Mouse (Mus musculus): ENCODE results near the gene Gm4792.

Gm4792 gene

DNA sequence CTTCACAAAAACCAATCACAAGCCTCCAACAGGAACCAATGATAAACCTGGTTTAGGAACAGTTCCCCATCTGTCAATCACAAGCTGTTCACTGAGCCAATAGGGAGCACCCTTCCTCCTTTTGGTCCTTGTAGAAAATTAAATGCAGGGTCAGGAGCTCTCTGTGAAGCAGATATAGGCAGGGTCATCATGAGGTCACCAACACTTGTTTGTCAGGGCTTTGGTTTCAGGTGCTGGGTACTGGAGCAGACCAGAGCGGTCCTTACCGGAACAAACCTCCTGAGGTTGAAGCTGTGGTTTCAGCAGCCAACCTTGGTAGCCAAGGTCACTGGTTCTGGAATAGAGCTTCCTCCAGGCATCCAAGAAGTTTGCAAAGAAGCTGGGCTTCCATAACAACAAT is 798 bp upstream of the Gm4792 start:
- peak; percentile 29 to 48 for DNase-seq

GRCm38 (mm10) chr10:94295923-94296605 is 2.4 kb downstream of the Gm4792 start:
- no peak for DNase-seq

- no peak for DNase-seq
These were observed 3.4 kb downstream of the Gm4792 start for GRCm38 (mm10) chr10:94294933-94295750.

DNA sequence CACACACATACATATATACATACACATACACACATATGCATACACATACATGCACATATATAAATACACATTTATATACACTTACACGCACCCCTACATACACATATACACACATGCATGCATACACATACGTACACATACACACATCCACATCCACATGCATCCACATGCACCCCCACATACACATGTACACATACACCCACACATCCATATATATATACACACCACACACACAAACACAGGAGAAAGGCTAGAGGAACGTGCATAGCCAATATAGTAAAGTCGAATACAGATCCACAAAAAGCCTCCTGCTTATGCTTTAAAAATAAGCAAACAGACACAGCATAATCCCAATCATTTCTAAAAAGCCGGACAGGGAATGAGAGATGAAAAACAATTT is 4.1 kb downstream of the Gm4792 start:
- no peak for DNase-seq

DNA sequence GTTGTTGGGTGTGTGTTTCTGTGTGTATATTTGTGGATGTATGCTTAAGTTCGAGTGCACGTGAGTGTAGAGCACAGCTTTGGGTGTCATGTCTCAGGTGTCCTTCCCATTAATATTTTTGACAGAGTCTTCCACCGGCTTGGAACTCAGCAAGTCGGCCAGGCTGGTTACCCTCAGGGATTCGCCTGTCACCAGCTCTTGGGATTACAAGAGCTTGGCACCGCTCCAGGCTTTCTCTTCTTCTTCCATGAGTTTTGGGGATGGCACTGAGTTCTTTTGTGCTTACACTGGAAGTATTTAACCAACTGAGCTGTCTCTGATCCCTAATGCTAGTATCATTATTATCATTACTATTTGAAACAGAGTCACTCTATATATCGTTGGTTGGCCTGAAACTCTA is 15.7 kb downstream of the Gm4792 start:
- DNase-seq, result no peak

- peak in 1 of 2 experiments; percentile 35 for DNase-seq
These were observed 16.3 kb downstream of the Gm4792 start for GRCm38 (mm10) chr10:94282179-94282578.

- no peak for DNase-seq
These were observed 22.0 kb downstream of the Gm4792 start for GRCm38 (mm10) chr10:94276511-94276910.

GRCm38 (mm10) chr10:94275321-94275720 is 23.2 kb downstream of the Gm4792 start:
- no peak for DNase-seq

GRCm38 (mm10) chr10:94265656-94266542 is 32.6 kb downstream of the Gm4792 start:
- DNase-seq, result no peak

GRCm38 (mm10) chr10:94263211-94263610 is 35.3 kb downstream of the Gm4792 start:
- DNase-seq, result no peak

DNA sequence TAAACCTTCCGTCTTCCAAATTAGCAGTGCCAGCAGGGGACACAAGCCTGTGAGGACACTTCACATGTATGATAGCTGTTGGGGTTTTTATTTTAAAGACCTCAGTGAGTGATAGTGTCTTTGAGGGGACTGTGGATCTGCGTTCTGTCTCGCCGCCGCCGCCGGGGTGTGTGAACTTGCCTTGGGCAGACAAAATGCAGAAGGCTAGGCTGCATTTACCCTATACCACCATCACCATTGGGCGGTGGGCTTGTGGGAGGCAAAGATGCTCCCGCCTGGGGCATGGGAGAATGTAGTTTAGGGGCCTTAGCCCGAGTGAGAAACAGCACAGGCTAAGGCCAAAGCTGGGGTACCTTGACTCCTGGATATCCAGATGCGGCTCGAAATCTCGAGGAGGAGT is 35.9 kb downstream of the Gm4792 start:
- DNase-seq, result no peak

GRCm38 (mm10) chr10:94260544-94260943 is 38.0 kb downstream of the Gm4792 start:
- DNase-seq, result no peak

GRCm38 (mm10) chr10:94256518-94256917 is 42.0 kb downstream of the Gm4792 start:
- DNase-seq, result no peak

- DNase-seq, result no peak
These were observed 42.8 kb downstream of the Gm4792 start for GRCm38 (mm10) chr10:94255744-94256143.

DNA sequence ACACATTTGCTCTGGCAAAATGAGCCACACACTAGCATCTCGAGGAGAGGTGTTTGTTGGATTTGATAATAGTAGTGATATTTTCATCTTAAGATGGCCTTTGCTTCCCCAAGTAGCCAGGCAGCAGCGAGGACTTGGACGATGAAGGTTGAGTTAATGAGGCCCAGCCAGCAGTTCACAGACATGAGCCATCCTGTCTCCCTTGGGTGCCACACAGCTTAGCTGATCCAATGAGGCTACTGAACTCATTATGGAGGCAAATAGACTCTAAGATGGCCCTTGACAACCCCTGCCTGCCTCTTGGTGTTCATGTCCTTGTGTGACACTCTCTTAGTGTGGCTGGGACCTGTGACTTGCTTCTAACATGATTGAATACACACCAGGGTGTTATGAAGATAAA is 43.7 kb downstream of the Gm4792 start:
- no peak for DNase-seq

GRCm38 (mm10) chr10:94253260-94253807 is 45.2 kb downstream of the Gm4792 start:
- DNase-seq, result no peak

DNA sequence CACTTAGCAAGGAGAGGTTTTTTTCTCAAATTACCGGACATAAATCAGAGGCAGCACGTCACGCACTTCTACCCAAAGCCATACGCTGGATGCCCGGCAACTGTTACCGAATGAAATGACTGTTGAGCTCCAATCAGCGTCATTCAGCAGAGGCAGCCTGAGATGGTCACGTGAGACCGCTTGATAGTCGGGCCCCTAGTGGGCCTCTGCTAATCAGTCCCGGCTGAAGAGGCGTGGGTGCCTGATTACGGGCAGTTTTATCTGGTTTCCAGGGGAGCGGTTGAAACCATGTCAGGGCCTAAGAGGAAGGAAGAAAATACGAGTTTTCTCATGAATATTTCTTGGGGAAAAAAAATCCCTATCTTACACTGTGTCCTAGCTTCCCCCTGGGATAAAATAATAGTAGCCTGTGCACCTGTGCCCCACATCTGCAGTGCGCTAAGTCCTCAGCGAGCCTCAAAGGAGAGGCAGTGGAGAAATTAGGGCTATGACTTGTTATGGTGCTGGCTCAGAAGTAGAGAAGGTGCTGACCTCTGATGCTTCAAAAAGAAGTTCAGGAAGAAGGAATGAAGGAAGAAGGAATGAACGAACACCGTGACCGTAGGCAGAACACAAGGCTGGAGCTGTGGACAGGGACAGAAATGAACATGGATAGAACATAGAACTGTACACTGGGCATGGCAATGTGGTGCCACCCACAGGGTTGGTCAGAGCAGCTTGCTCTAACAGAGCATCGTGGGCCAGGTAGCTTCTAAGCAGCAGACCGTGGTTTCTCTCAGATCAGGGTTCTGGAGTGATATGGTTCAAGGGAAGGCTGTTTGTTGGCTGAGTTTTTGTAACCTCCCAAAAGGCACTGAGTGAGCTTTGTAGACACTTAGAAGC is 48.7 kb downstream of the Gm4792 start:
- DNase-seq, result no peak

- no peak for DNase-seq
These were observed 50.7 kb downstream of the Gm4792 start for GRCm38 (mm10) chr10:94247748-94248349.
